In genomic region chr11:88665799-88666198, GRCm38 (mm10) we compare ENCODE assay signal across 25 mouse cellular contexts. TPM values are rescaled to one million over a fixed set of nuclear protein-coding genes. Genes with fewer than 3 reads are reported as not detected.
DNase-seq lines count a peak whose midpoint lies in the region; ATAC-seq and TF ChIP-seq lines count a peak whose summit lies in the region.
"Had no signal": no experiment of that assay in that cellular context is flagged by ENCODE, and none has a peak within 500 bp of the region (broad histone marks: within the 10 kb centered on the region; RNA-seq: fewer than 3 reads in every experiment).

No protein-coding gene starts in this region.

- WGBS in hindbrain, postnatal 0 days = 72% methylated on average over 15 of the region's 15 CpGs
- WGBS in liver, embryonic 11.5 days = 85% methylated on average over 15 of the region's 15 CpGs
- WGBS in liver, embryonic 12.5 days (ENCODE audit: insufficient replicate concordance) = 81% methylated on average over 15 of the region's 15 CpGs
- 80% methylated on average over 15 of the region's 15 CpGs for WGBS in liver, postnatal 0 days (ENCODE audit: insufficient replicate concordance)

- intact Hi-C loops in gastrocnemius, adult 2 months (cut with DNase I) = no loop called here

- H3K36me3 ChIP-seq in hindbrain, postnatal 0 days (ENCODE audit: insufficient read depth, low read length) = peaks cover 4% of the 10 kb centered on the region; the same call in 1 of the 2 replicates
- H3K36me3 ChIP-seq in liver, embryonic 11.5 days (ENCODE audit: control insufficient read depth, insufficient read depth, low read length) = peaks cover 7% of the 10 kb centered on the region; the same call in 1 of the 2 replicates
- H3K36me3 ChIP-seq in liver, embryonic 12.5 days = peaks cover 59% of the 10 kb centered on the region
- H3K36me3 ChIP-seq in liver, postnatal 0 days (replicated peaks; ENCODE audit: insufficient read depth, low read length) = peaks cover 10% of the 10 kb centered on the region; the same call in 1 of the 2 replicates

- H3K4me1 ChIP-seq in hindbrain, postnatal 0 days (ENCODE audit: insufficient read depth, low read length) = peaks cover 16% of the 10 kb centered on the region
- 0 out of 2 replicates have a peak, but pooled peaks cover 2% of the 10 kb centered on the region for H3K4me1 ChIP-seq in liver, embryonic 11.5 days (replicated peaks; ENCODE audit: control insufficient read depth, insufficient read depth, low read length)
- H3K4me1 ChIP-seq in liver, embryonic 12.5 days = peaks cover 8% of the 10 kb centered on the region
- 0 out of 2 replicates have a peak, but pooled peaks cover 10% of the 10 kb centered on the region for H3K4me1 ChIP-seq in liver, postnatal 0 days (ENCODE audit: insufficient read depth)

- no peak overlapping the region for H3K9ac ChIP-seq in hindbrain, postnatal 0 days (replicated peaks; ENCODE audit: low read length)
- no peak overlapping the region for H3K9ac ChIP-seq in liver, embryonic 11.5 days (ENCODE audit: low read depth, low read length)
- H3K9ac ChIP-seq in liver, embryonic 12.5 days = no peak overlapping the region
- no peak overlapping the region for H3K9ac ChIP-seq in liver, postnatal 0 days (replicated peaks)
- H3K9ac ChIP-seq: heart, embryonic 13.5 days; limb, embryonic 15.5 days had no signal

- no peak overlapping the region for H3K4me2 ChIP-seq in hindbrain, postnatal 0 days (ENCODE audit: low read depth, low read length)
- no peak overlapping the region for H3K4me2 ChIP-seq in liver, embryonic 11.5 days
- H3K4me2 ChIP-seq in liver, embryonic 12.5 days = no peak overlapping the region
- no peak overlapping the region for H3K4me2 ChIP-seq in liver, postnatal 0 days (ENCODE audit: low read depth, low read length)
- H3K4me2 ChIP-seq: heart, embryonic 13.5 days; limb, embryonic 15.5 days had no signal

- no peaks in the 10 kb centered on the region for H3K9me3 ChIP-seq in hindbrain, postnatal 0 days (ENCODE audit: low read length)
- no peaks in the 10 kb centered on the region for H3K9me3 ChIP-seq in liver, embryonic 11.5 days (ENCODE audit: control insufficient read depth, low read length)
- no peaks in the 10 kb centered on the region for H3K9me3 ChIP-seq in liver, embryonic 12.5 days (replicated peaks)
- no peaks in the 10 kb centered on the region for H3K9me3 ChIP-seq in liver, postnatal 0 days (ENCODE audit: low read length)
- H3K9me3 ChIP-seq: embryonic facial prominence, embryonic 10.5 days; G1E; heart, embryonic 13.5 days; limb, embryonic 15.5 days had no signal

- TF ChIP-seq CTCF in gastrocnemius, adult 2 months (IDR thresholded peaks at IDR 0.05) = no peak
- no peak for TF ChIP-seq CTCF in hindbrain, postnatal 0 days (IDR thresholded peaks at IDR 0.05; ENCODE audit: low read depth)
- no peak for TF ChIP-seq CTCF in liver, postnatal 0 days (IDR thresholded peaks at IDR 0.05; ENCODE audit: low read depth)

- no peak for TF ChIP-seq EP300 in liver, postnatal 0 days (IDR thresholded peaks at IDR 0.05; ENCODE audit: low read depth)

- no peak for ATAC-seq in hindbrain, postnatal 0 days
- no peak for ATAC-seq in liver, embryonic 11.5 days (replicated peaks; ENCODE audit: low FRiP score)
- no peak for ATAC-seq in liver, embryonic 12.5 days
- no peak for ATAC-seq in liver, postnatal 0 days
- ATAC-seq: inflammation-experienced regulatory T-cells, adult 6 months; Patski had no signal

- H3K4me3 ChIP-seq in gastrocnemius, adult 2 months = no peak overlapping the region
- H3K4me3 ChIP-seq in hindbrain, postnatal 0 days (ENCODE audit: low read length) = no peak overlapping the region
- no peak overlapping the region for H3K4me3 ChIP-seq in liver, embryonic 11.5 days (ENCODE audit: low read depth, low read length)
- H3K4me3 ChIP-seq in liver, embryonic 12.5 days = no peak overlapping the region
- H3K4me3 ChIP-seq in liver, postnatal 0 days (ENCODE audit: low read depth, low read length) = no peak overlapping the region
- H3K4me3 ChIP-seq: embryonic facial prominence, embryonic 10.5 days; heart, adult 2 months; heart, embryonic 13.5 days; limb, embryonic 15.5 days had no signal

- DNase-seq in gastrocnemius, adult 2 months = no peak
- DNase-seq in gastrocnemius, adult 18-20 months (ENCODE audit: low spot score) = no peak
- DNase-seq in retina, postnatal 1 day = peak; percentile 40
- no peak for DNase-seq in retina, embryonic 14.5 days (ENCODE audit: low spot score)
- DNase-seq in hindbrain, postnatal 0 days (ENCODE audit: low spot score) = no peak
- no peak for DNase-seq in liver, embryonic 11.5 days (ENCODE audit: low spot score)
- DNase-seq in liver, postnatal 0 days = no peak
- DNase-seq: adrenal gland, postnatal 36 days; cerebellum, adult 11 months; cerebellum, adult 9-11 months; gastrocnemius, postnatal 36 days; heart, adult 2 months; kidney, adult 2 months; kidney, postnatal 14 days; left cerebral cortex, postnatal 4 days; lung, postnatal 10 days; thymus, adult 18-20 months; thymus, postnatal 36 days had no signal

- no peaks in the 10 kb centered on the region for H3K27me3 ChIP-seq in hindbrain, postnatal 0 days (ENCODE audit: insufficient read depth, low read length)
- H3K27me3 ChIP-seq in liver, embryonic 11.5 days (replicated peaks; ENCODE audit: control insufficient read depth, insufficient read depth, low read length) = no peaks in the 10 kb centered on the region
- H3K27me3 ChIP-seq in liver, embryonic 12.5 days (replicated peaks) = no peaks in the 10 kb centered on the region
- no peaks in the 10 kb centered on the region for H3K27me3 ChIP-seq in liver, postnatal 0 days (ENCODE audit: insufficient read depth, low read length)
- H3K27me3 ChIP-seq: heart, embryonic 13.5 days; limb, embryonic 15.5 days; Patski had no signal

- H3K27ac ChIP-seq in gastrocnemius, adult 2 months = peak overlapping the region; percentile 46; the same call in 1 of the 2 replicates
- peak overlapping the region; percentile 26; the same call in 1 of the 2 replicates for H3K27ac ChIP-seq in hindbrain, postnatal 0 days
- H3K27ac ChIP-seq in liver, embryonic 11.5 days (ENCODE audit: low read depth, low read length) = no peak overlapping the region
- H3K27ac ChIP-seq in liver, embryonic 12.5 days = no peak overlapping the region
- H3K27ac ChIP-seq in liver, postnatal 0 days (ENCODE audit: low read depth) = no peak overlapping the region
- H3K27ac ChIP-seq: embryonic facial prominence, embryonic 10.5 days; heart, adult 2 months; heart, embryonic 13.5 days; limb, embryonic 15.5 days had no signal

RNA-seq across cellular contexts. Expression of gene Msi2, which starts 52.5 kb away (rescaled TPM):
- total RNA-seq in gastrocnemius, adult 2 months (2021) = 100 to 1,000 TPM; 169 to 193 TPM
- total RNA-seq in gastrocnemius, adult 18-20 months (2021) = 100 to 1,000 TPM; 179 to 180 TPM
- 165 and 170 TPM in 2 replicates for total RNA-seq in hindbrain, postnatal 0 days (2014; rRNA removed)
- polyA plus RNA-seq in hindbrain, postnatal 0 days (2015; fragmentation: Nextera tagmentation; extraction: Ambion mirVana) = 33.0 and 36.8 TPM in 2 replicates
- 7.1 and 8.2 TPM in 2 replicates for polyA plus RNA-seq in liver, embryonic 11.5 days (2014; fragmentation: Nextera tagmentation; extraction: Ambion mirVana)
- 5.0 and 5.2 TPM in 2 replicates for polyA plus RNA-seq in liver, embryonic 12.5 days (2016; fragmentation: Nextera tagmentation; extraction: Ambion mirVana)
- 3.4 and 3.7 TPM in 2 replicates for polyA plus RNA-seq in liver, postnatal 0 days (2015; fragmentation: Nextera tagmentation; extraction: Ambion mirVana)

Comparison
In these comparisons a context has a peak if more than half of its experiments do, and no peak if none do; other contexts are left out.
1. H3K27ac ChIP-seq: peak in gastrocnemius, adult 2 months (single experiment) and hindbrain, postnatal 0 days (single experiment); none in liver, embryonic 11.5 days (single experiment), liver, embryonic 12.5 days (single experiment) and liver, postnatal 0 days (single experiment).